14 mouse cellular contexts compared by ENCODE assay signal in the genomic region with DNA sequence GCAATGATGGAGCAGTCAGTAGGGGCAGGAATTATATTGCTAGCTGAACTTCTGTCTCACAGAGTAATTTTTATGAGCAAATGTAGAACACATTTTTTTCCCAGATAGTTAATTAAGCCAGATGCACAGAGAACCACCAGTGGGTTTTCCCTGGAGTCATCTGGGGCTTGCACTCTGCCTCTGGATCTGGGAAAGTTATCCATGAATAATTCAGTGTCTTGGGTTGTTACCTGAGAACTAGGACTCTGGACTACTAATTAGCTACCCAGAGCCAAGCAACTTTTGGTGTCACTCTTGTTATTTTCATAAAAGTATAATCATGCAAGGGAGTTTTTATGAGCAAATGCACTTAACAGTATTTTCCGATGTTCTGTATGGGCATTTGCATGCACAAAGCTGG.
"Had no signal": no experiment of that assay in that cellular context is flagged by ENCODE, and none has a peak within 500 bp of the region (broad histone marks: within the 10 kb centered on the region; RNA-seq: fewer than 3 reads in every experiment).

No protein-coding gene starts in this region.

- H3K4me2 ChIP-seq: liver, embryonic 13.5 days; neural tube, embryonic 12.5 days; neural tube, embryonic 15.5 days; stomach, embryonic 15.5 days had no signal

- H3K27ac ChIP-seq: liver, embryonic 13.5 days; neural tube, embryonic 12.5 days; neural tube, embryonic 15.5 days; stomach, embryonic 15.5 days had no signal

- H3K4me1 ChIP-seq: liver, embryonic 13.5 days; neural tube, embryonic 12.5 days; neural tube, embryonic 15.5 days; stomach, embryonic 15.5 days had no signal

- H3K9ac ChIP-seq: liver, embryonic 13.5 days; neural tube, embryonic 12.5 days; neural tube, embryonic 15.5 days; stomach, embryonic 15.5 days had no signal

- H3K36me3 ChIP-seq: liver, embryonic 13.5 days; neural tube, embryonic 12.5 days; neural tube, embryonic 15.5 days; stomach, embryonic 15.5 days had no signal

- H3K27me3 ChIP-seq: liver, embryonic 13.5 days; neural tube, embryonic 12.5 days; neural tube, embryonic 15.5 days; stomach, embryonic 15.5 days had no signal

- DNase-seq: kidney, adult 18-20 months; kidney, adult 9 months; kidney, postnatal 14 days; kidney, postnatal 4 days; liver, embryonic 13.5 days; lung, adult 2 months; lung, postnatal 14 days; lung, postnatal 4 days; right cerebral cortex, postnatal 4 days; thymus, postnatal 25 days had no signal

- ATAC-seq: intestine, embryonic 16.5 days had no signal

- H3K9me3 ChIP-seq: liver, embryonic 13.5 days; neural tube, embryonic 12.5 days; neural tube, embryonic 15.5 days; stomach, embryonic 15.5 days had no signal

- H3K4me3 ChIP-seq: liver, embryonic 13.5 days; neural tube, embryonic 12.5 days; neural tube, embryonic 15.5 days; stomach, embryonic 15.5 days had no signal
